Mouse (Mus musculus) embryo, embryonic 9.5 days (tissue): ENCODE measurements around the gene Rnf10.
"Not testable (repeated sequence)": the region's sequence is repeated elsewhere in the genome, so short reads cannot be mapped to it uniquely, and the experiment has no call there.

ENCODE experiments used
- DNase-seq: peaks from one replicate; pipeline ENCODE4 v3.0.0-alpha.2; 2017; ENCODE audit errors: extremely low spot score

Rnf10 gene

GRCm38 (mm10) chr5:115272812-115273548 is at the start of gene Rnf10:
Rnf10 (minus strand) TSS chr5:115272898.
- DNase-seq = peak; percentile 99

- peak; percentile 85 for DNase-seq
Observed at GRCm38 (mm10) chr5:115319004-115319940, 46.6 kb upstream of the Rnf10 start.

- DNase-seq = peak; percentile 71
Observed at GRCm38 (mm10) chr5:115317645-115318328, 45.1 kb upstream of the Rnf10 start.

GRCm38 (mm10) chr5:115316968-115317644 is 44.4 kb upstream of the Rnf10 start:
- DNase-seq = peak; percentile 35

- no peak for DNase-seq
Observed at GRCm38 (mm10) chr5:115313668-115313943, 40.9 kb upstream of the Rnf10 start.

- DNase-seq = no peak
Observed at GRCm38 (mm10) chr5:115312816-115313667, 40.3 kb upstream of the Rnf10 start.

- DNase-seq = no peak
Observed at GRCm38 (mm10) chr5:115312354-115312753, 39.7 kb upstream of the Rnf10 start.

GRCm38 (mm10) chr5:115302190-115302589 is 29.5 kb upstream of the Rnf10 start:
- not testable (repeated sequence) for DNase-seq

GRCm38 (mm10) chr5:115301615-115302014 is 28.9 kb upstream of the Rnf10 start:
- DNase-seq = no peak

GRCm38 (mm10) chr5:115300792-115301614 is 28.3 kb upstream of the Rnf10 start, which contains the start of gene Dynll1:
Dynll1 (minus strand) TSS chr5:115300999.
- DNase-seq = peak; percentile 100

- peak; percentile 73 for DNase-seq
Observed at GRCm38 (mm10) chr5:115300035-115300744, 27.5 kb upstream of the Rnf10 start.

GRCm38 (mm10) chr5:115296347-115296746 is 23.6 kb upstream of the Rnf10 start:
- DNase-seq = no peak

GRCm38 (mm10) chr5:115294173-115294572 is 21.5 kb upstream of the Rnf10 start:
- DNase-seq = no peak

GRCm38 (mm10) chr5:115284735-115285134 is 12.0 kb upstream of the Rnf10 start:
- DNase-seq = no peak

GRCm38 (mm10) chr5:115280050-115280687 is 7.5 kb upstream of the Rnf10 start:
- DNase-seq = no peak

GRCm38 (mm10) chr5:115279226-115280049 is 6.7 kb upstream of the Rnf10 start, which contains the start of gene Coq5:
Coq5 (plus strand) TSS chr5:115279666.
- DNase-seq = peak; percentile 85

- DNase-seq = no peak
Observed at GRCm38 (mm10) chr5:115278785-115279184, 6.1 kb upstream of the Rnf10 start.

GRCm38 (mm10) chr5:115278053-115278452 is 5.4 kb upstream of the Rnf10 start:
- no peak for DNase-seq
